Mouse (Mus musculus): Measurements from ENCODE around the gene Rab31.

GRCm38 (mm10) chr17:65649175-65649493 is 123.4 kb downstream of the Rab31 start:
- TF ChIP-seq POLR2A (IDR thresholded peaks at IDR 0.05; ENCODE audit: borderline replicate concordance, extremely low read depth, low read depth, low read length) (no peak), CTCF (IDR thresholded peaks at IDR 0.05; ENCODE audit: insufficient read depth, low read length) (no peak)

Data from lung, adult 2 months (tissue).